Mouse (Mus musculus) thymus, postnatal 14 days (tissue): Measurements from ENCODE around the gene Dpep3.

Source experiments
- DNase-seq: peaks from one replicate; pipeline ENCODE4 v3.0.0; 2021

Gene Dpep3

GRCm38 (mm10) chr8:105971019-105971720 is 8.1 kb downstream of the Dpep3 start:
- no peak for DNase-seq

GRCm38 (mm10) chr8:105969367-105969766 is 9.9 kb downstream of the Dpep3 start:
- DNase-seq, result no peak

- peak; percentile 65 for DNase-seq
Measured at GRCm38 (mm10) chr8:105966692-105967311, 12.4 kb downstream of the Dpep3 start.

- DNase-seq, result peak; percentile 92
Measured at GRCm38 (mm10) chr8:105965905-105966341, 13.3 kb downstream of the Dpep3 start, which contains the start of gene Slc12a4. Slc12a4 (minus strand) TSS chr8:105966097.

DNA sequence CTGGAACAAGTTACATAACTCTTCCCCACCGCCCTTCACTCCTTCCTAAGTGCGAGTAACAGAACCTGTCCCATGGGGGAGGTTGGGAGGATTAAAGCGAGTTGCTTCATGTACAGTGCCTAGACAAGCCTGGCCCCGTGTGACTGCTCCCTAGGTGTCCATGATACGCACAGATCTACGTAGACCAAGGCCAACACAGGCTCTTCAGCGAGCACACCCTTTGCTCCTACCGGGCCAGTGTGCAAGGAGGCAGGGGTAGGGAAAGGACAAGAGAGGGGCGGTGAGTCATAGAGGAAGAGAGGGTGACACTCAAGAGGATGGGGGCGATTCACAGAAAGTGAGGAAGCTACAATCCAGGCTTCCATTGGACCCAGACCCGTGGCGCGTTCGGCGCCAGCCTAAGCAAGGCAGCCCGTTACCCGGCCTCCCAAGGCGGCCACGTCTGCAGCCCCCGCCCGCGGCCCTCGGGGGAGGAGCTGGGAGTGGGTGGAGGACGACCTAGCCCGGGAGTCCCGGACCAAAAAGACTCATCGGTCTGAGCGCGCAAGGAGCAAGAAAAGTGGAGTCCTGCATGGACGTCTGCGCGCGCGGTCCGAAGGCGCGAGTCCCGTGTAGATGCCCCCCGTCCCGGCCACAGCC is 13.8 kb downstream of the Dpep3 start:
- DNase-seq, result peak; percentile 73

GRCm38 (mm10) chr8:105964506-105965265 is 14.5 kb downstream of the Dpep3 start:
- DNase-seq, result no peak

DNA sequence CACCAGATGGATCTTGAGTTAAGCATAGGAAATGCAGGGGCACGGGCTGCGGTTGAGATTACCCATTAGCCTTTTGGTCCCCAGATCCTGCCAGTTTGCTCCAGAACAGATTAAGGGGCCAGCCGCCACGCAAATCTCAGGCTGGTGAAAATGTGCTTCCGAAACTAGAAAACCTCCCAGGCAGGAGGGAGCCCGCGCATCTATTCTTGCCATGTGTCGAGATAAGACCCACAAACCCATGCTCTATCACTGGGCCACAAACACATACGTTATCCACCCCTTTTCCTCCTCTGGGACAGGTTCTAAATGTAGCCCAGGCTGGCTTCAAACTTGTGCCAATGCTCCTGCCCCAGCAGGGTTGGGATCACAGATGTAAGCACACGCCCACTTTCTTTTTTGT is 17.7 kb downstream of the Dpep3 start:
- no peak for DNase-seq

GRCm38 (mm10) chr8:105961101-105961500 is 18.1 kb downstream of the Dpep3 start:
- peak; percentile 18 for DNase-seq

GRCm38 (mm10) chr8:105959350-105959749 is 19.9 kb downstream of the Dpep3 start:
- DNase-seq, result no peak

- no peak for DNase-seq
Measured at GRCm38 (mm10) chr8:105957813-105958212, 21.4 kb downstream of the Dpep3 start.

GRCm38 (mm10) chr8:105956556-105956955 is 22.7 kb downstream of the Dpep3 start:
- DNase-seq, result no peak

DNA sequence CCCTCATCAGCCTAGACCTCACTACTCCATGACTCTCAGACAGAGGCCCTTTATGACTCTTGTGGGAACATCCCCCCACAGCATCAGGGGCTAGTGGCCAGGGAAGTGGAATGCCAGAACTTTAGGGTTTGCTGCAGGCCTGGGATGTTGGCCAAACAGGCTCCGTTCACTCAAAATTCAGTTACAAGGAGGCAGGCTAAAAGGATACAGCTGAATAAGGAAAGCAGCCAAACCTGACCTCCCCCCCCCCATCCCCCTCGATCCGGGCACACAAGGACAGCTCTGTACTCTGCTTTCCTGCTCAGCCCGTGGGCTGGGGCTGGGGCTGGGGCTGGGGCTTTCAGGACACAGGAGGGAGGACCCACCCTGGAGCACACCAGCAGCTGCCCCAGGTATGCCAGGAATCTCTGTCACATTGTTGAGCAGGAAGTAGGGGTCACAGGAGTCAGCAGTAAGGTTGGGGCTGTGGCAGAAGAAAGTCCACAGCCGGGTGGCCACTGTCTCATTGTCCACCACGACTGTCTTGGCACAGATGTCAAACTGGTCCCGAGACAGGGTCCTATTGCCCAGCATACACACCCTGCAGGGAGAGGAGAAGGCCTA is 28.1 kb downstream of the Dpep3 start:
- DNase-seq, result no peak

DNA sequence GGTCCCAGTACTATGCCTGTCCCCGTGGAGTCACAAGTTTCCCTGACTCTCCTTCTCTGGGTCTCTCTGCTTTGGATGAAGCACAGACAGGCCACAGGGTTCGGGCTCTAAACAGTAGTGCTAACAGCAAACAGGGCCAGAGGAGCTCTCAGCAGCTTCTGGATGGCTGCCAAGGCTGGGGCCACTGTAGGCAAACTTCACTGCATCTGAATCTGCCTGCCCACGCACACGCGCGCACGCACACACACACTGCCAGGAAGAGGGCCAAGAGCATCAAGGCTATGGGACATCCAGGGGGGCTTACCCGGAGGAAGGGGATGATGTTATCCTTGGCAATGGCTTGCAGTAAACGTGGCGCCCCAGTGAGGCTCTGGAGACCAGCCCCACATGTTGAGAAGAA is 29.9 kb downstream of the Dpep3 start:
- no peak for DNase-seq

GRCm38 (mm10) chr8:105943321-105943739 is 35.9 kb downstream of the Dpep3 start, which contains the start of gene Lcat:
Lcat (minus strand) TSS chr8:105943382.
- DNase-seq, result no peak

DNA sequence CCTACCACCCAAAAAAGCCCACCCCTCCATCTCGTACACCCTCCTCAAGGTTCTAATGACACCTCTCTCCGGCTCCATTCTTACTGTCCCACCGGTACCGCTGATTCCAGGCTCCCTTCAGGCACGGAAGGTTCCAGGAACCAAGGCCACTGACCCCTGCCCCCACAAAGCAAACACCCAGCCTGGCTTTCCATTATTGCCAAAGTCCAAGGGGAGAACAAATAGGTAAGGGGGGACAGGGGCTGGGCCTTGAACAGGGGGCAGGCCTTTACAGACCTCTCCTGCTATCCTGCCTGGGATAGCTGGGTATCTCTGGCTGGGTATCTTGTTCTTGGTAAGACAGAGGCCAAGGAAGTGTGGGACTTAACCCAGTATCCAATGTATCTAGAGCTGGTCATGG is 36.7 kb downstream of the Dpep3 start:
- DNase-seq, result no peak

GRCm38 (mm10) chr8:105942026-105942425 is 37.2 kb downstream of the Dpep3 start:
- DNase-seq, result no peak

DNA sequence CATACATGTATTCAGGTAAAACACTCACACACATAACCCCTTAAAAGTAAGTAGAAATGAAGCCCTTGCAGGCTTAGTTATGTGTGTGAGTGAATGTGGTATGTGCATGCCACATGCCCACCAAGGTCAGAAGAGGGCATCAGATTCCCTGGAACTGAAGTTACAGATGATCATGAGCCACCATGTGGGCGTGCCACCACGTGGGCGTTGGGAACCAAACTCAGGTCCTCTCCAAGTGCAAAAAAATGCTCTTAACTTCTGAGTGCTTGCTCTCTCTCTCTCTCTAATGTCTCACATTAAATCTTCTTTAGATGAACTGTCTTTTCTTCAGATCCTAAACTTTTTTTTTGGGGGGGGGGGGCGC is 40.9 kb downstream of the Dpep3 start, which contains the start of gene Psmb10:
Psmb10 (minus strand) TSS at position 139 of the 364 bp plus-strand sequence.
- DNase-seq, result peak; percentile 53

GRCm38 (mm10) chr8:105937496-105938305 is 41.5 kb downstream of the Dpep3 start:
- peak; percentile 64 for DNase-seq

- peak; percentile 76 for DNase-seq
Measured at GRCm38 (mm10) chr8:105936866-105937475, 42.3 kb downstream of the Dpep3 start.

GRCm38 (mm10) chr8:105935863-105936603 is 43.2 kb downstream of the Dpep3 start:
- no peak for DNase-seq

- DNase-seq, result no peak
Measured at GRCm38 (mm10) chr8:105935105-105935504, 44.1 kb downstream of the Dpep3 start.
